Mouse (Mus musculus) liver, embryonic 14.5 days (tissue): Measurements from ENCODE around the gene Krtap28-13.

Experiments used
- CTCF ChIP-seq: IDR thresholded peaks from 2 replicates; pipeline ENCODE4 v1.5.1; 2016; ENCODE audit warnings: antibody characterized with exemption, low read depth, control low read depth
- EP300 ChIP-seq: IDR thresholded peaks from 2 replicates; pipeline ENCODE4 v1.6.1; 2016; ENCODE audit warnings: antibody characterized with exemption, low read depth

- TF ChIP-seq CTCF, result 0 out of 2 replicates have a peak, but pooled peaks have one; percentile 16
- TF ChIP-seq EP300, result no peak
Measured at GRCm38 (mm10) chr1:83044882-83045427, 15.8 kb upstream of the Krtap28-13 start, which contains the start of gene Gm47969.
